Mouse (Mus musculus): ENCODE data around the gene Gm49416.
A peak's percentile ranks its signal among the peaks of the same experiment; 100 is the strongest.
"Not testable (repeated sequence)": the region's sequence is repeated elsewhere in the genome, so short reads cannot be mapped to it uniquely, and the experiment has no call there.

The Gm49416 gene

DNA sequence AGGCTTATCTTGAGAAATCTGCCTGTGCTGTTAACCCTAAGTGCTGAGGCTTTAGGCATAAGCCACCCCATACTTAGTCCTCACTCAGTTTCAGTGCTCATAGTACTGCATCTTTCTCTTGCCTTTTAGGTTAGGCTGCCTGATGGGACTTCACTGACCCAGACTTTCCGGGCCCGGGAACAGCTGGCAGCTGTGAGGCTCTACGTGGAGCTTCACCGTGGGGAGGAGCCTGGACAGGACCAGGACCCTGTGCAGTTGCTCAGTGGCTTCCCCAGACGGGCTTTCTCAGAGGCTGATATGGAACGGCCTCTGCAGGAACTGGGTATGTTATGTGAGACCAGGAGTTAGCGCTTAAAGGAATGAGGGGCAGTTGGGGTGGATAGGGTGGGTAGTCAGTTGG is 13.7 kb upstream of the Gm49416 start:
- DNase-seq (ENCODE audit: low spot score in 2 of 2) = no peak

DNA sequence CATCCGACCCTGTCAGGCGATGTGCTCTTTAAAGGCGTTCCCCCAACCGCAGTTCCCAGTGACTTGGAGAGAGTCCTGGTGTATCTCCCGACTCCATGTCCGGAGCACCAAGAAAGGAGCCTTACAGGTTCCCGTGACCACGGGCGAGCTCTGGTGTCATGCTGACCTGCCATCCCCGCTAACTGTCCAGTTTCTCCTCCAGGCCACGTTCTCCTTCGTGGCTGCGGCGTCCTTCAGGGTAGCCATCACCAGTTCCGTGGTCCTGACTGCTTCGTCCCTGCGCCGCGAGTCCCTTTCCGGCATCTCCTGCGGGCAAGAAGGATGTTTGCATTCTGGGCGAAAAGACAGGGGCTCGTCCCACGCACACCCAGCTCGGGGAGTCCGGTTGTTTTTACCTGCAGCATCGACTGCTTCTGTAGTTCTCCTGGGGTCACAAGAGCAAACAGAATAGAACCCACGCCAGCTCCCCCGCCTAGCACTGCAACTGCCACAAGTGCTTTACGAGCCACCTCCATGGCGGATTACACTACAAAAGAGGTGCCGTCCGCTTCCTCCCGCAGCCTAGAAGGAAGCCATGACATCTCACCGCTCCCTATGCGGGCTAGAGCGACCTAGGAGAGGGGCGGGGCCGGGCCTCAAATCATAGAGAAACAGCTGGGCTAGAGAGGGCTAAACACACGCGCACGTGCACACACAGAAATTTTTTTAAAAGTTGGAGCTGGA is 8.3 kb upstream of the Gm49416 start, which contains the start of gene Uqcc3:
Uqcc3 (minus strand) TSS at position 613 of the 723 bp plus-strand sequence.
- peak; percentile 73 to 84 for DNase-seq (ENCODE audit: low spot score in 2 of 2)

DNA sequence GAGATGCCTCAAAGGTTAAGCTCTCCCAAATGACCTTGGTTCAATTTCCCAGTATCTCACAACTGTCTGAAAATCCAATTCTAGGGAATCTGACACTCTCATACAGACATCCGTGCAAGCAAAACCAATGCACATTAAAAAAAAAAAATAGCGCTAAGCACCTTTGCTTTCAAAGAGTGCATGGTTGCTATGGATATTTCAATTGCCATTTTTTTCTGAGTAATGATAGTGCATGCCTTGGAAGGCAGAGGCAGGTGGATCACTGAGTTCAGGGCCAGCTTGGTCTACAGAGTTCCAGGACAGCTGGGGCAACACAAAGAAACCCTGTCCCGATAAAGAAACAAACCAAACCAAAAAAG is 7.7 kb upstream of the Gm49416 start:
- DNase-seq (ENCODE audit: low spot score in 2 of 2) = no peak

DNA sequence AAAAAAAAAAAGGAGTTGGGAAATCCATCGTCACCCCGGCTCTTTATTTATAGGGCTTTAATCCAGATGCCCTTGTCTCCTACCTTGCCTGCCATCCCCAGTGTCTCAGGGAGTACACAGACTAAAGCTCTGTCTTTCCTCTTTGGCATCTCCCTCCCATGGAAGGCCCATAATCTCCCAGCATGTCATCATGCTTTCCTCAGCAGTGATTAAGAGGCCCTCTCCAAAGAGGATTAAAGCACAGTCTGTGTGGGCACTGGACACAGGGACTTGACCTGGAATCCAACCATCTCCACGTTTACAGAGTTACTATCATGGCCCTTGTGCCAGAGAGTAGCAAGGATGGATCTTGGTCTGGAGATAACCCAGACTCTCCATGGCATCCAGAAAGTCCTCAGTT is 5.1 kb upstream of the Gm49416 start, which contains the start of the genes Lbhd1 and Gm49403:
Lbhd1 (plus strand) TSS at position 117 of the 400 bp plus-strand sequence.
Gm49403 (plus strand) TSS at position 315 of the 400 bp plus-strand sequence.
- DNase-seq (ENCODE audit: low spot score in 2 of 2) = no peak

DNA sequence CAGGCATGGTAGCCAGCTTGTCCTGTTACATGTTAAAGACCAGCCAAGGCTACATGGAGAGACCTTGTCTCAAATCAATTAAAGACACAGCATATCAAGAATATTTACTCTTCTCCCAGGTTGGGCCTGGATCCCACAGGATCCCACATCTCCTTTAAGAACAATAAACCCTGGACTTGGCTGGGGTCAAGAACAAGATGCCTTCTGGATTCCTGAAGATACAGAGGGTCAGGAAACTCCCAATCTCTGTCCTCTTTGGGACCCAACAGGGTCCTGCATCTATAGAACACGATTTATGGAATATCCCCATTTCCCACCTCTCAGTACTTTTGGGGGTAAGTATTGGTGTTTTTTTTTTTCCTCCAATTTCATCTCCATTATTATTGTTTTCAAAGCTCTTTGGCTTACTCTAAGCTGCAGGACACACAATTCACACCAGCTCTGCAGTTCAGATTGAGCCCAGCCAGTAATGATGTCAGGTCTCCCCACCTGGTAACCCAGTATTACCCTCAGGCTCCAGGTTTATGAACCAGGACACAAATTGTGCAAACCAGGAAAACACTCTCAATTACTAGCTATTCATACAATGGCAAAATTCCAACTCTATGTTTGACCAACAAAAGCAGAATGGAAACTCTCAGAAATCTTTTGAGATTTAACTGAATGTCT is 1.7 kb upstream of the Gm49416 start:
- no peak for DNase-seq (ENCODE audit: low spot score in 2 of 2)

DNA sequence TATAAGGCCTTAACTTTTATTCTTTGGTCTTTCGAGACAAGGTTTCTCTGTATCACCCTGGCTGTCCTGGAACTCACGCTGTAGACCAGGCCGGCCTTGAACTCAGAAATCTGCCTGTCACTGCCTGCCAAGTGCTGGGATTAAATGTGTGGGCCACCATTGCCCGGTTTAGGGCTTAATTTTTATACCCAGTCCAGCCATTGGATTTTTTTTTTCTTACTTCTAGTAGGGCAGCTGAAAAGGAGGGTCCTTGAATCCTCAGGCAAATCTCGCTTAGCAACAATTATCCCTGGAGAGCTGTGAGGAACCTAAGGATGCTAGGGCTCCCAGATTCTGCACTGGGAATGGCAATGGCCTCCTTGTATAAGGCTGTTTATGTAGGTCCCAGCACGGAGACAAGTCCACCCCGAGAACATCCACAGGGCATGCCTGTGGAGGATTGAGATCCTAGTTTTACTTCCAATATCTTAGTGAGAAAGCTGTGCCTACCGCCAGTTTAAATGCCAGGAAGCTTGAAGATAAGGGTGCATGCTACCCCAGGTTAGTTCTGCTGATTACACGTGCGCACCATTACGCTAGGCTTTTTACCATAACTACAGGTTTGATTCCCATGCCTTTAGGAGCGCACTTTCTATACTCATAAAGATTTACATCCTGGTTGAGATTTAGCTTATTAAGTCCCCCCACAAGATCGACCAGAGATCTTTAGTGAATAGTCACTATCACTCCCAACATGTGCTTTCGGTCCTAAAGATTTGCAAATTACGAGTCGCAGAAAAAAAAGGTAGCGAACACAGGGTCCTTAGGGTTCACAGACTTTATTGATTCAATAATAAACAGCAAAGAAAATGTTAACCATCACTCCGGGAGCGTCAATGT is 902 bp upstream of the Gm49416 start:
- DNase-seq (ENCODE audit: low spot score in 2 of 2) = no peak

DNA sequence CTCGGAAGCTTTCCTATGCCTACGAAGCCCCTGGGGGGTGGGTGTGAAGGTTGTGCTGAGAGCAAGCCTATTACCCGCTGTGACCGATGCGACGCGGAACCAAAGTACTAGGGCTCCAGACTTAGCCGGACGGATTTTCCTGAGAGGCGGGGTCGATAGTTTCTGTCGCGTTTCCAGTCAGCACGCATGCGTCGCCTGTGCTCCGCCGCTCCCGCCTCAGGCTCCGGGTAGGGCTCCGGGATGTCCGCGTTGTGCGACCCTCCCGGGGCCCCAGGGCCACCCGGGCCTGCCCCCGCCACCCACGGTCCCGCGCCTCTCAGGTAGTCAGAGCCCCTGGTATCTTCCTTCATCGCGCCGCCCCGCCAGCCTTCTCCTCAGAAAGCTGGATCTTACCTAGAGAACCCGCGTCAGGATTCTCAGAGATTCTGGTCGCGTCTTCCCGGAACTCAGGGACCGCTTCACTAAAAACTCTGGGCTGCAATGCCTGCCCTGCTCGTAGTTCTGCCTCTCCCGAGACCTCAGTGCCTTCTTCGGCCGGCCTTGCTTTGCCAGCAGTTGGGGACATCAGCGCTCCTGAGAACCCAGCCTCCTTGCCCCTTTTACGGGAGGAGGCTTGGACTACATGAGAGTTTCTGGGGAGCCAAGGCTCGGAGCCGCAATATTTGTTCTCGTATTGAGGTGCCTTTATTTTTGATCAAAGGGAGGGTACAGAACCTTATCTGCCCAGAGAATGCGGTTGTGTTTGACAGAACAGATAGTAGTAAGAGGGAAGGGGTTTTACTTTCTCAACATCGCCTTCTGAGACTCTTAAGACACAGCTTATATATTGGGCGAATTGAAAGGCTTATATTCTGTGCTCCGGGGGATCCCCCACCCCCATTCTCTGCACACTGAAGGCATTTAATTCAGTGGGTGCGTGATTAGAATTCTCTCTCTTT is 4.4 kb downstream of the Gm49416 start, which contains the start of gene Ints5:
Ints5 (plus strand) TSS at position 177 of the 938 bp plus-strand sequence.
- DNase-seq (ENCODE audit: low spot score in 2 of 2) = peak; percentile 73 to 83

DNA sequence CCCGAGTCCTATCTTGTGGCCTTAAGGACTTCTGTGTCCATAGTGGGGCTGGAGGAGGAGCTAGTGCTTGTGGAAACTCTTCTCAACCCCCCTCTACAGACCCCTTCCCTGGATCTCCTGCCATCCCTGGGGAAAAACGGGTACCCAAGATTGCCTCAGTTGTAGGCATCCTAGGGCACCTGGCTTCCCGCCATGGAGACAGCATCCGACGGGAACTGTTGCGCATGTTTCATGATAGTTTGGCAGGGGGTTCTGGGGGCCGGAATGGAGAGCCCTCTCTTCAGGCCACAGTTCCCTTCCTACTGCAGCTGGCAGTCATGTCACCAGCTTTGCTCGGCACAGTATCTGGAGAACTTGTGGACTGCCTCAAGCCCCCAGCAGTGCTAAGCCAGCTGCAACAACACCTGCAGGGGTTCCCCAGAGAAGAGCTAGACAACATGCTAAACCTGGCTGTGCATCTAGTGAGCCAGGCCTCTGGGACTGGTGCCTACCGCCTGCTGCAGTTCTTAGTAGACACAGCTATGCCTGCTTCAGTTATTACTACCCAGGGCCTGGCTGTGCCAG is 6.8 kb downstream of the Gm49416 start:
- no peak for DNase-seq (ENCODE audit: low spot score in 2 of 2)

DNA sequence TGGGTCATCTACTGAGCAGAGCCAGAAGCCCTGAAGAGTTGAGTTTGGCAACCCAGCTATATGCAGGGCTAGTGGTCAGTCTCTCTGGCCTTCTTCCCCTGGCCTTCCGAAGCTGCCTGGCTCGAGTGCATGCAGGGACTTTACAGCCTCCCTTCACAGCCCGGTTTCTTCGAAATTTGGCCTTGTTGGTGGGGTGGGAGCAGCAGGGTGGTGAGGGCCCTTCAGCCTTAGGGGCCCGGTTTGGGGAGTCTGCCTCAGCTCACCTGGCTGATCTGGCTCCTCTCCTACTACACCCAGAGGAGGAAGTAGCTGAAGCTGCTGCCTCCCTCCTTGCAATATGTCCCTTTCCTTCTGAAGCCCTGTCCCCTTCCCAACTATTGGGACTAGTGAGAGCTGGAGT is 7.5 kb downstream of the Gm49416 start:
- DNase-seq (ENCODE audit: low spot score in 2 of 2) = not testable (repeated sequence)

DNA sequence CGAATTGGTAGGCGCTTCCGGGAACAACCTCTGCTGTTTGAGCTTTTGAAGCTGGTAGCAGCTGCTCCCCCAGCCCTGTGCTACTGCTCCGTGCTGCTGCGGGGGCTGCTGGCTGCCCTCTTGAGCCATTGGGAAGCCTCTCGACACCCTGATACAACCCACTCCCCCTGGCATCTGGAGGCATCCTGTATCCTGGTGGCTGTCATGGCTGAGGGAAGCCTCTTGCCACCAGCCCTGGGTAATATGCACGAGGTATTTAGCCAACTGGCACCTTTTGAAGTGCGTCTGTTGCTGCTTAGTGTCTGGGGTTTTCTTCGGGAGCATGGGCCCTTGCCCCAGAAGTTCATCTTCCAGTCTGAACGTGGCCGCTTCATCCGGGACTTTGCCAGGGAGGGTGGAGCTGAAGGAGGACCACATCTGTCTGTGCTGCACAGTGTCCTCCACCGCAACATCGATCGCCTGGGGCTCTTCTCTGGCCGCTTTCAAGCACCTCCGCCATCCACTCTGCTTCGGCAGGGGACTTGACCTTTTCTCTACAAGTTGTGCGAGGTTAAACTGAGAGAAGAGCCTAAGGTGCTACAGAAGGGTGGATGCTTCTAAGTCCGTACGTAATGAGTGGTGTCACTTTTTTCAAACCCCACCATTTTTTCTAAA is 8.6 kb downstream of the Gm49416 start:
- peak; percentile 24 to 42 for DNase-seq (ENCODE audit: low spot score in 2 of 2)

DNA sequence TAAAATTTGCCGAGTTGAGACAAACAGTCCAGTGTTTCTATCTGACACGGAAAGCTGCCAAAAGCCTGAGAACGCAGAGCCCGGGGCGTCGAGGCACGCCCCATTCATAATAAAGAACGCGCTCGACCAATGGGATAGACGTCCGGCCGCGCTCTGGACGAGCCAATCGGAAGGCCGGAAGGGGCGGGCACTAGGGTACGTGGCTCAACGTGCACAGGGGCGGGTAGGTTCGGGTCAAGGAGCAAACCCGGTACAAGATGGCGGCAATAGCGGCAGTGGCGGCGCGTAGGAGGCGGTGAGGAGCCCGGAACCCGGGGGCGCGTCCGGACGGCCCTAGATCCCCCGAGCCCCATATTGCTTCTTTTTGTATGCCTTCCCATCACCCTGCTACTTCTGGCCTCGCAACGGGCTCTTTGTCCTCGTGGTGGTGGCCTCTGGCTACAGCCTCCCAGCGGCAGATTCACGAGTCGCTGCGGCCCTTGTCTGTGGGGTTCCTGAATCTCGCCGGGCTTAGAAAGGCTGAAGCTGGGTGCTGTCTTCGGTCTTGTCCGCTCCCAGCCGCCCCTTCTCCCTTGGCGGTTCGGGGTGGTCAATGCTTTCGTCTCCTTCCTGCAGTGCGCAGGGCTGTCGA is 9.3 kb downstream of the Gm49416 start, which contains the start of gene Ganab:
Ganab (plus strand) TSS at position 207 of the 631 bp plus-strand sequence.
- DNase-seq (ENCODE audit: low spot score in 2 of 2) = peak; percentile 82 to 93

DNA sequence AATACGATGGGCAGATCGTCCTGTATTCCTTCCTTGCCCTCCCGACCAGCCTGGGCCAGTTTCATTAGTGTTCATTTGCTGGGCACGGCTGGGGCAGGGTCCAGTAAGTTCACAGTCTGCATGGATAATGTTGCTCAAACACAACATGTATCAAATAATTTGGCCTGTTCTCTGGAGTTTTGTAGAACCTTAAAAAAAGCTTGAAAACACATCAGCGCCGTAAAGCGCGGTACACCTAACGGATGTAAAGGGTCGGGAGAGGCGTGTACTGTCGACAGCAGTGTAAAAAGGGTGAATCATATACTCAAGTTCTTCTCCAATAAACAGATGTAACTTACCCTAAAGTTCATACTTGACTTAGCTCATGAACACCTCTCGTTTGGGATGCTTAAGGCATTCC is 9.8 kb downstream of the Gm49416 start:
- no peak for DNase-seq (ENCODE audit: low spot score in 2 of 2)

DNA sequence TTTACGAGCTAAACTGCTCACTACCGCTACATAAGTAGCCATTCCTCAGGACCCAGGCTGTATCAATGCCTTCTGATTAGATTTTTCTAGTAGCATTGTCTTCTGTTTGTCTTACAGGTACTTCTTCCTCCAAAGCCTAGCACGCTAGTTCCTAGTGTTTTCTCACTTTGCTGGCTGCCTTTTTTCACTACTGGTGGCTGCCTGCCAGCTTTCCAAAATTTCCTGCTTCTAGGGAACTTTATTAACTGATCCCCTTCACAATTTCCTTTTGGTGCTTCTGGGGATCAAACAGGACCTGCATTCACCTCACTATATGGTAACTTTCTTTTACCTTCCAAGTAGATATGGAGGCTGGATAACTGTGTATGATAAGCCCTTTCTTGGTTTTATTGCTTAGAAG is 10.4 kb downstream of the Gm49416 start:
- no peak for DNase-seq (ENCODE audit: low spot score in 2 of 2)

DNA sequence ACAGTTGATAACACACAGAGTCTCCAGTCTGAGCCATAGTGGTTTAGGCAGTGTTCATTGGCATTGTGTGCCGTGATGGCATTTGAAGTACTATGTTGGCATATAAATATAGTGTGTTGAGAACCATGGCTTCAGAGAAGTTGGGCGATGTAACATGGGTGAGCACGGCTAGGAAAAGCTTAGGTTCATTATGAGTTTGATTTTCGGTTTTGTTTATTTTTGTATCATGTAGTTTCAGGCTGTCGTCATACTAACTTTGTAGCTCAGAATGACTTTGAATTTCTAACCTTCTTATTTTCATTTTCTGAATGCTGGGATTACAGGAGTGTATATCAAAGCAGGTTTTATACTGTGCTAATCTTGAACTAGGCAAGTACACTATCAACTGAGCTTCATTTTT is 14.7 kb downstream of the Gm49416 start:
- DNase-seq (ENCODE audit: low spot score in 2 of 2) = no peak

DNA sequence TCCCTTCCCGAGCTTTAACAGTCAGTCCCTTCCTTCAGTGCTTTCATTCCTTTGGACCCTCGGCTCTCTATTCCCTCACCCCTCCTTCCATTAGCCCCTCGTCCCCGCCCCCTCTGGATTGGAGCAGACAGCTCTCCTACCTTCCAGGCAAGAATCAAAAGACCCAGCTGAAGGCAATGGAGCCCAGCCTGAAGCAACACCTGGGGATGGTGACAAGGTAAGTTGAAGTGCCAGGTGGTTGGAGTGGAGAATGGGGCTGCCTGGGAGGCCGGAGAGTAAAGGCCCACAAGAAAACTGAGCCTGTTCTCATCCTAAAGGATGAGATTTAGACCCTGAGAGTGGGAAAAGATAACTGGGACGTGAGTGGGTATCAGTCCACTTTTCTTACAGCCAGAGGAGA is 19.8 kb downstream of the Gm49416 start:
- no peak for DNase-seq (ENCODE audit: low spot score in 2 of 2)

DNA sequence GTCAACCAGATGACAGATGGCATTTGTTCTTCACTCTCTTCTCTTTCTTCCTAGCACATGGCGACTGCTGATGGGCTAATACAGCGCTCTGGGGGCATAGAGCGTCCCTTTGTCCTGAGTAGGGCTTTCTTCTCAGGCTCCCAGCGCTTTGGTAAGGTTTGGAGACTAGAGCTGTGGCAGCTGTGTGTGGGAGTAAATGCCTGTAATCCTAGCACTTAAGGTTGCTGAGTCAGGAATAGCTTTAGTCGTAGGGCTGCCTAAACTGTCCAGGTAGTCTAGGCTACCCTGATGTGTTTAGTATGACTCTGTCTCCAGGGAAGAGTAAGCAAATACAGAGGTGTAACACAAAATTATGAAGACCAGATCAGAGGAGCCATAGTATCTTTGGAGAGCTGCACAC is 23.1 kb downstream of the Gm49416 start:
- no peak for DNase-seq (ENCODE audit: low spot score in 2 of 2)

DNA sequence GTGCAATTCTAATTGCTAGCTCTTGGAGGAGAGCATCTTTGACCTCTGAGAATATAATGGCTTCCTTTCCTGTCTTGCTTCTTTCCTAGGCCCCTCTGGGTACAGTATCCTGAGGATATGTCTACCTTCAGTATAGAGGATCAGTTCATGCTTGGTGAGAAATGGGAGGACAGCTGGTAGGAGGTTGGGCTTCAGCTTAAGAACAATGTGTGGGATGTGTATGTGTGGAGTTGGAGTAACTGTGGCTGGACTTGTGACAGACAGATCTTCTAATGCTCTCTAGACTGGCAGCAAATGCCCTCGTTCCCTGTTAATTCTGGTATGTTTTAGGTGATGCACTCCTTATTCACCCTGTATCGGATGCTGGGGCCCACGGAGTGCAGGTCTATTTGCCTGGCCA is 25.5 kb downstream of the Gm49416 start:
- no peak for DNase-seq (ENCODE audit: low spot score in 2 of 2)

DNA sequence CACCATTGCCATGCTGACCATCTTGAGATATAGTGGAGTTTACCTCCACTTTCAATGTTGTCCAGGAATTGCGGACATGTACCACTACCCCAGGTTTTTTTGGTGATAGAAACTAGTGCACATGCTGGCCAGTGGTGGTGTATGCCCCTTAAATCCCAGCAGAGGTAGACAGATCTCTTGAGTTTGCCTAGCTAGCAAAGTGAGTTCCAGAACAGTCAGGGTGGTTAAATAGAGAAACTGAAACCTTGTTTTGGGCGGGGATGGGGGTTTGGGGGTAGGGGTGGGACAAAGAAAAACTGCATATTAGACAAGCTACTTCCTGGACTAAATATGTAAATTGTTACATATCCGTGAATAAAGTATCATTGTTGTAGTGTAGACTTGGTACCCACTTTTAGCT is 30.3 kb downstream of the Gm49416 start:
- no peak for DNase-seq (ENCODE audit: low spot score in 2 of 2)

DNA sequence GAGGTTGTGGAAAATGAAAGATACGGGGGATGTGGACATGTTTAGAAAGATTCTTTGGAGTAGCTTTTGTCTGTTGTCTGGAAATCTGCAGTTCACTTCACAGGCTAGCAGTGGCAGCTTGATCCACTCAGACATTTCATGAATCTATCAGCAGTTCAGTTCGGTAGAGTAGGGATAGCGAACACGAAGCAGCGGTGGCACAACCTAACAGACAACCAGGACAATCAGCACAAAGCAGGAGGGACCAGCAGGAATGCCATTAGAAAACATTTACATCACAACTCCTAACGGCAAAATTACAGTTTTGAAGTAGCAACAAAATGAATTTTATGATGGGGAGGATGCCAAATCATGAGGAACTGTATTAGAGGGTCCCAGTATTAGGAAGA is 31.0 kb downstream of the Gm49416 start:
- no peak for DNase-seq (ENCODE audit: low spot score in 2 of 2)

Data from cerebellum, postnatal 4 days (tissue).